Mouse (Mus musculus): ENCODE data around the gene Thsd1. TPM values are rescaled to one million over a fixed set of nuclear protein-coding genes. Genes with fewer than 3 reads are reported as not detected.

The Thsd1 gene
- polyA plus RNA-seq, 1 experiment from 2014 or later = 17.3 TPM

- Histone ChIP-seq H3K27ac (replicated peaks in 1 of 2; ENCODE audit: control insufficient read depth in 1 of 2, insufficient read depth in 1 of 2, low read depth in 2 of 2, low read length in 2 of 2) (no peak overlapping the region), H3K4me3 (ENCODE audit: control insufficient read depth in 1 of 2, insufficient read depth in 1 of 2, low read depth in 1 of 2, low read length in 2 of 2) (no peak overlapping the region), H3K36me3 (ENCODE audit: control insufficient read depth, insufficient read depth, low read length) (peaks cover 44% of the 10 kb centered on the region), H3K27me3 (ENCODE audit: control insufficient read depth, insufficient read depth, low read length) (no peaks in the 10 kb centered on the region), H3K9ac (ENCODE audit: low read length) (no peak overlapping the region), H3K4me2 (ENCODE audit: low read length) (no peak overlapping the region), H3K9me3 (ENCODE audit: control insufficient read depth, low read length) (no peaks in the 10 kb centered on the region; the same call in 1 of the 2 replicates), H3K4me1 (ENCODE audit: control insufficient read depth in 2 of 2, insufficient read depth in 2 of 2, low read length in 2 of 2) (peaks cover 0 to under 1% of the 10 kb centered on the region in 2 experiments; a peak in 1 of 4 replicates)
- 95% methylated on average over 8 of the region's 8 CpGs for WGBS
- no peak for ATAC-seq (ENCODE audit: insufficient number of reproducible peaks, insufficient read depth, low FRiP score, low read depth)
These were observed 27.6 kb upstream of the Thsd1 start for GRCm38 (mm10) chr8:22199481-22199880.

DNA sequence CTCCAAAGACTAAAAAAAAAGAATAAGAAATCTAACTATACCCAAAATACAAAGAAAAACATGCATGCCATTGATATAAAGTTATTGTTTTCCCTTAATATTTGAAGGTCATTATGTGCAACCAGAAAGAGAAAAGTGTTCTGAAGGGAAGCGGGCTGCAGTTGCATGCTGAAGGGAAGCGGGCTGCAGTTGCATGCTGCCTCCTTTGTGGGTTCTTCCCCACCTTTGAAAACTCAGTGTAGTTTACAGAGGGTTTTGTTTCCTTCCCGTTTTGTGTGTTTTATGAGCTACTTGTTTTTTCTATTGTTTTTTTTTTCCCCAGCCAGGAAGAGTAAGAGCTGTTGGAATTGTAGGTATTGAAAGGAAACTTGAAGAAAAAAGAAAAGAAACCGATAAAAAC lies 19.6 kb upstream of the Thsd1 start:
- H3K36me3 ChIP-seq (ENCODE audit: control insufficient read depth, insufficient read depth, low read length) = peaks cover 53% of the 10 kb centered on the region
- H3K27ac ChIP-seq (replicated peaks in 1 of 2; ENCODE audit: control insufficient read depth in 1 of 2, insufficient read depth in 1 of 2, low read depth in 2 of 2, low read length in 2 of 2) = 0 out of 4 replicates have a peak overlapping the region, but pooled peaks of 1 of the 2 experiments have one; percentile 67
- 60% methylated on average over 4 of the region's 4 CpGs for WGBS

DNA sequence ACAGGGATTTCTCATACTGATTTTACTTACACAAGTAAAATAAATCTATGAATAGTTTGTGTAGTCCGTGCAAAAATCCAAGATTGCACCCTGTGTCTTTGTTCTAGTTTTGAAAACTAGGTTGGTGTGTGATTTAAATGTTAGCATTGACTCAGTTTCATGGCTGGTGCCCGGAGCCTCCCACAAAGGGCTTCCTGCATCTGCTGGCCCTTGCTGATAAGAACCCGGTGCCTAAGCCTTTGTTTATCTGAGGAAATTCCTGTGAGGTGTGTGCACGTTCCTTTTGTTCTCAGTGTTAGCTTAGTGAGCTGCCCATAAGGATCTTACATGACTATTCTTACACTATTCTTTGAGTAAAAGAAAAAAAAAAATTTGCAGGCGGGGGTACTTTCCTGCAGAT lies 18.1 kb upstream of the Thsd1 start:
- Histone ChIP-seq H3K9ac (ENCODE audit: low read length) (no peak overlapping the region), H3K36me3 (ENCODE audit: control insufficient read depth, insufficient read depth, low read length) (peaks cover 50% of the 10 kb centered on the region), H3K27me3 (ENCODE audit: control insufficient read depth, insufficient read depth, low read length) (no peaks in the 10 kb centered on the region), H3K4me2 (ENCODE audit: low read length) (no peak overlapping the region), H3K4me1 (ENCODE audit: control insufficient read depth in 2 of 2, insufficient read depth in 2 of 2, low read length in 2 of 2) (peaks cover 0 to 2% of the 10 kb centered on the region in 2 experiments; a peak in 2 of 4 replicates), H3K9me3 (ENCODE audit: control insufficient read depth, low read length) (no peaks in the 10 kb centered on the region), H3K27ac (replicated peaks in 1 of 2; ENCODE audit: control insufficient read depth in 1 of 2, insufficient read depth in 1 of 2, low read depth in 2 of 2, low read length in 2 of 2) (peak overlapping the region in 1 of 2 experiments; percentile 64; a peak in 1 of 4 replicates), H3K4me3 (ENCODE audit: control insufficient read depth in 1 of 2, insufficient read depth in 1 of 2, low read depth in 1 of 2, low read length in 2 of 2) (no peak overlapping the region)
- ATAC-seq (ENCODE audit: insufficient number of reproducible peaks, insufficient read depth, low FRiP score, low read depth) = peak; percentile 73
- 17% methylated on average over 5 of the region's 5 CpGs for WGBS

More for the DNA sequence above, 19.6 kb upstream of the Thsd1 start:
- Histone ChIP-seq H3K9ac (ENCODE audit: low read length) (no peak overlapping the region), H3K4me3 (ENCODE audit: control insufficient read depth in 1 of 2, insufficient read depth in 1 of 2, low read depth in 1 of 2, low read length in 2 of 2) (no peak overlapping the region), H3K4me1 (ENCODE audit: control insufficient read depth in 2 of 2, insufficient read depth in 2 of 2, low read length in 2 of 2) (peaks cover 0 to 2% of the 10 kb centered on the region in 2 experiments; a peak in 2 of 4 replicates), H3K9me3 (ENCODE audit: control insufficient read depth, low read length) (no peaks in the 10 kb centered on the region), H3K4me2 (ENCODE audit: low read length) (no peak overlapping the region), H3K27me3 (ENCODE audit: control insufficient read depth, insufficient read depth, low read length) (no peaks in the 10 kb centered on the region)
- ATAC-seq (ENCODE audit: insufficient number of reproducible peaks, insufficient read depth, low FRiP score, low read depth) = no peak

GRCm38 (mm10) chr8:22214826-22215225 lies 12.3 kb upstream of the Thsd1 start:
- Histone ChIP-seq H3K4me2 (ENCODE audit: low read length) (no peak overlapping the region), H3K4me1 (ENCODE audit: control insufficient read depth in 2 of 2, insufficient read depth in 2 of 2, low read length in 2 of 2) (no peaks in the 10 kb centered on the region), H3K4me3 (ENCODE audit: control insufficient read depth in 1 of 2, insufficient read depth in 1 of 2, low read depth in 1 of 2, low read length in 2 of 2) (no peak overlapping the region), H3K27ac (replicated peaks in 1 of 2; ENCODE audit: control insufficient read depth in 1 of 2, insufficient read depth in 1 of 2, low read depth in 2 of 2, low read length in 2 of 2) (no peak overlapping the region), H3K27me3 (ENCODE audit: control insufficient read depth, insufficient read depth, low read length) (no peaks in the 10 kb centered on the region), H3K9me3 (ENCODE audit: control insufficient read depth, low read length) (no peaks in the 10 kb centered on the region), H3K9ac (ENCODE audit: low read length) (no peak overlapping the region), H3K36me3 (ENCODE audit: control insufficient read depth, insufficient read depth, low read length) (peaks cover 78% of the 10 kb centered on the region)
- no peak for ATAC-seq (ENCODE audit: insufficient number of reproducible peaks, insufficient read depth, low FRiP score, low read depth)
- WGBS = 85% methylated on average over 10 of the region's 10 CpGs

DNA sequence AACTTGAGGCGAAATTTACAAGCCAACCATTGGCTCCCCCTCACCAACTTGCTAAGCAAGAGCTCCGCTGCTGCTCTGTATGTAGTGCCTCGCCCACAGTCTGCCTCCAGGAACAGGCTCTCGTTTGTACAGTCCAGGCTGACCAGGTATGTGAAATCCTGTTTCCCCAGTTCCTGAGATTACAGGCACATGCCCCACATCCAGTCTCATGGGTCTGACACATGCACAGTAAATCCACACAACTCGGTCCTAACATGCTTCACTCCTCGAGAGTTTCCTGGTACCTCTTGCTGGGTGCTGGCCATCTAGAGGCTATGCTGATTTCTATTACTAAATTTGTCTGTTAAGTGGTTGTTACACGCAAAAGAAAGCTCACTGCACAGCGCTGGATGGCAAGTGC lies 752 bp upstream of the Thsd1 start:
- Histone ChIP-seq H3K4me1 (ENCODE audit: control insufficient read depth in 2 of 2, insufficient read depth in 2 of 2, low read length in 2 of 2) (no peaks in the 10 kb centered on the region; a peak in 1 of 4 replicates), H3K4me2 (ENCODE audit: low read length) (peak overlapping the region; percentile 85), H3K36me3 (ENCODE audit: control insufficient read depth, insufficient read depth, low read length) (0 out of 2 replicates have a peak, but pooled peaks cover under 1% of the 10 kb centered on the region), H3K27ac (replicated peaks in 1 of 2; ENCODE audit: control insufficient read depth in 1 of 2, insufficient read depth in 1 of 2, low read depth in 2 of 2, low read length in 2 of 2) (peak overlapping the region; percentile 8 to 48; a peak in 3 of 4 replicates), H3K27me3 (ENCODE audit: control insufficient read depth, insufficient read depth, low read length) (peaks cover 4% of the 10 kb centered on the region; the same call in 1 of the 2 replicates), H3K4me3 (ENCODE audit: control insufficient read depth in 1 of 2, insufficient read depth in 1 of 2, low read depth in 1 of 2, low read length in 2 of 2) (0 out of 4 replicates have a peak overlapping the region, but pooled peaks of 1 of the 2 experiments have one; percentile 69), H3K9me3 (ENCODE audit: control insufficient read depth, low read length) (no peaks in the 10 kb centered on the region), H3K9ac (ENCODE audit: low read length) (0 out of 2 replicates have a peak overlapping the region, but pooled peaks have one; percentile 34)
- WGBS = 49% methylated on average over 8 of the region's 8 CpGs
- no peak for ATAC-seq (ENCODE audit: insufficient number of reproducible peaks, insufficient read depth, low FRiP score, low read depth)

GRCm38 (mm10) chr8:22228621-22229020 lies 1.5 kb downstream of the Thsd1 start:
- Histone ChIP-seq H3K4me2 (ENCODE audit: low read length) (peak overlapping the region; percentile 85), H3K36me3 (ENCODE audit: control insufficient read depth, insufficient read depth, low read length) (no peaks in the 10 kb centered on the region), H3K27me3 (ENCODE audit: control insufficient read depth, insufficient read depth, low read length) (peaks cover 4% of the 10 kb centered on the region; the same call in 1 of the 2 replicates), H3K4me1 (ENCODE audit: control insufficient read depth in 2 of 2, insufficient read depth in 2 of 2, low read length in 2 of 2) (no peaks in the 10 kb centered on the region; a peak in 1 of 4 replicates), H3K9ac (ENCODE audit: low read length) (peak overlapping the region; percentile 76), H3K9me3 (ENCODE audit: control insufficient read depth, low read length) (no peaks in the 10 kb centered on the region), H3K4me3 (ENCODE audit: control insufficient read depth in 1 of 2, insufficient read depth in 1 of 2, low read depth in 1 of 2, low read length in 2 of 2) (peak overlapping the region; percentile 23 to 69), H3K27ac (replicated peaks in 1 of 2; ENCODE audit: control insufficient read depth in 1 of 2, insufficient read depth in 1 of 2, low read depth in 2 of 2, low read length in 2 of 2) (peak overlapping the region; percentile 70 to 76)
- 36% methylated on average over 7 of the region's 7 CpGs for WGBS
- 0 out of 2 replicates have a peak, but pooled peaks have one; percentile 9 for ATAC-seq (ENCODE audit: insufficient number of reproducible peaks, insufficient read depth, low FRiP score, low read depth)

- no peak for ATAC-seq (ENCODE audit: insufficient number of reproducible peaks, insufficient read depth, low FRiP score, low read depth)
- WGBS = 77% methylated on average over 9 of the region's 9 CpGs
These were observed 15.9 kb downstream of the Thsd1 start for GRCm38 (mm10) chr8:22242986-22243385.

More at GRCm38 (mm10) chr8:22242986-22243385, 15.9 kb downstream of the Thsd1 start:
- Histone ChIP-seq H3K9me3 (ENCODE audit: control insufficient read depth, low read length) (no peaks in the 10 kb centered on the region), H3K4me1 (ENCODE audit: control insufficient read depth in 2 of 2, insufficient read depth in 2 of 2, low read length in 2 of 2) (no peaks in the 10 kb centered on the region; a peak in 1 of 4 replicates), H3K36me3 (ENCODE audit: control insufficient read depth, insufficient read depth, low read length) (peaks cover 13% of the 10 kb centered on the region; the same call in 1 of the 2 replicates), H3K27ac (replicated peaks in 1 of 2; ENCODE audit: control insufficient read depth in 1 of 2, insufficient read depth in 1 of 2, low read depth in 2 of 2, low read length in 2 of 2) (no peak overlapping the region), H3K27me3 (ENCODE audit: control insufficient read depth, insufficient read depth, low read length) (no peaks in the 10 kb centered on the region), H3K4me2 (ENCODE audit: low read length) (no peak overlapping the region), H3K4me3 (ENCODE audit: control insufficient read depth in 1 of 2, insufficient read depth in 1 of 2, low read depth in 1 of 2, low read length in 2 of 2) (no peak overlapping the region), H3K9ac (ENCODE audit: low read length) (no peak overlapping the region)

Data from heart, embryonic 14.5 days (tissue).